Mouse (Mus musculus): ENCODE data around the gene Dock10. TPM values are rescaled to one million over a fixed set of nuclear protein-coding genes. Genes with fewer than 3 reads are reported as not detected.
A peak's percentile ranks its signal among the peaks of the same experiment; 100 is the strongest.
"Not testable (repeated sequence)": the region's sequence is repeated elsewhere in the genome, so short reads cannot be mapped to it uniquely, and the experiment has no call there.

Dock10 gene
- polyA plus RNA-seq, 1 experiment from 2014 or later, result 3.2 TPM

- H3K27me3 ChIP-seq (replicated peaks; ENCODE audit: control insufficient read depth, insufficient read depth, low read length), result no peaks in the 10 kb centered on the region
- peak overlapping the region; percentile 69 for H3K4me3 ChIP-seq (replicated peaks; ENCODE audit: low read length)
- H3K9me3 ChIP-seq (ENCODE audit: control insufficient read depth, low read length), result peaks cover 3% of the 10 kb centered on the region; the same call in 1 of the 2 replicates
- H3K36me3 ChIP-seq (ENCODE audit: control insufficient read depth, insufficient read depth), result no peaks in the 10 kb centered on the region
- peaks cover 15% of the 10 kb centered on the region for H3K4me1 ChIP-seq (replicated peaks; ENCODE audit: control insufficient read depth, insufficient read depth, low read length)
- H3K4me2 ChIP-seq (ENCODE audit: low read length), result peak overlapping the region; percentile 98
- peak; percentile 29 for ATAC-seq
- no peak overlapping the region for H3K27ac ChIP-seq (ENCODE audit: low read length)
- H3K9ac ChIP-seq (replicated peaks; ENCODE audit: low read depth, low read length), result peak overlapping the region; percentile 64; the same call in 1 of the 2 replicates
- 0% methylated on average over 6 of the region's 6 CpGs for WGBS
Observed at GRCm38 (mm10) chr1:80757650-80757976, 714 bp downstream of the Dock10 start.

- ATAC-seq, result peak; percentile 52
- peak overlapping the region; percentile 69 for H3K4me3 ChIP-seq (replicated peaks; ENCODE audit: low read length)
Observed at GRCm38 (mm10) chr1:80756824-80757649, 1.3 kb downstream of the Dock10 start.

GRCm38 (mm10) chr1:80756060-80756439 is 2.3 kb downstream of the Dock10 start:
- WGBS, result 58% methylated on average over 2 of the region's 2 CpGs
- Histone ChIP-seq H3K9ac (replicated peaks; ENCODE audit: low read depth, low read length) (no peak overlapping the region), H3K4me1 (replicated peaks; ENCODE audit: control insufficient read depth, insufficient read depth, low read length) (peaks cover 15% of the 10 kb centered on the region), H3K4me2 (ENCODE audit: low read length) (no peak overlapping the region), H3K4me3 (replicated peaks; ENCODE audit: low read length) (no peak overlapping the region), H3K36me3 (ENCODE audit: control insufficient read depth, insufficient read depth) (no peaks in the 10 kb centered on the region), H3K27ac (ENCODE audit: low read length) (no peak overlapping the region), H3K9me3 (ENCODE audit: control insufficient read depth, low read length) (peaks cover 3% of the 10 kb centered on the region; the same call in 1 of the 2 replicates), H3K27me3 (replicated peaks; ENCODE audit: control insufficient read depth, insufficient read depth, low read length) (no peaks in the 10 kb centered on the region)
- no peak for ATAC-seq

More at GRCm38 (mm10) chr1:80756824-80757649, 1.3 kb downstream of the Dock10 start:
- H3K9me3 ChIP-seq (ENCODE audit: control insufficient read depth, low read length), result peaks cover 3% of the 10 kb centered on the region; the same call in 1 of the 2 replicates
- H3K9ac ChIP-seq (replicated peaks; ENCODE audit: low read depth, low read length), result no peak overlapping the region
- H3K27ac ChIP-seq (ENCODE audit: low read length), result no peak overlapping the region
- no peaks in the 10 kb centered on the region for H3K27me3 ChIP-seq (replicated peaks; ENCODE audit: control insufficient read depth, insufficient read depth, low read length)
- WGBS, result 8% methylated on average over 14 of the region's 14 CpGs
- H3K36me3 ChIP-seq (ENCODE audit: control insufficient read depth, insufficient read depth), result no peaks in the 10 kb centered on the region
- peaks cover 15% of the 10 kb centered on the region for H3K4me1 ChIP-seq (replicated peaks; ENCODE audit: control insufficient read depth, insufficient read depth, low read length)
- H3K4me2 ChIP-seq (ENCODE audit: low read length), result peak overlapping the region; percentile 98

DNA sequence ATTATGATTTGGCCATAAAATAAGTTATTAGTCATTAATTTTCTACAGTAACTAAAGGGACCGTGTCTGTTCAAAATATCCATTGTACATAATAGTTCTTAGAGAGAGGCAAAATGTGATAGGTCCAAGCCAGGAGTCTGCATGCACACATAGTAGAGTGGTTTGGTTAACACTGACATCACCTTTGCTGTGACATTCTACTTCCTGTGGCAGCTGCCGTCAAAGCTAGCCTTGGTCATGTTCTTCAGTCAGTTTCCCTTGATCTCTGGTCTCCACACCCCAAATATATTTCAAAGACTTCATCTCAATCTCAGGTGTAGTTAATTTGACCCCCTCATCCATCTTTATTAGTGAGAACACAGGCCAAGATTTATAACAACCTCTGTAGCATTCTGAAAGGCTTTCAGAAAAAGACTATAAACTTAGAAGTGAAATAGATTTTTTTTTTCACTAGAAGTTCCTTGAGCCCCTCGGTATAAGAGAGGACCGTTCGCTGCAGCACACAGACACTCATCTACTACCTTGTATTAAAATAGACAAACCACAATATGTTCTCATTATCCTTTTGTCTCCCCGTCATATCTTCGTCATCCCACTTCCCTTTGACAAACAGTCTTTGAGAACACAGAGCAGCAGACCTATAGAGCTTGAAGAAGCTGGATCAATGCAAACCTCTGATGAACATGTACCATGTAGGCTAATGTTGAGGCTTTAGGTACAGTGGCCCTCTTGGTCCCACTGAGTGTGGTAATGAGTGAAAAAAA is 2.8 kb downstream of the Dock10 start:
- Histone ChIP-seq H3K9me3 (ENCODE audit: control insufficient read depth, low read length) (peaks cover 3% of the 10 kb centered on the region; the same call in 1 of the 2 replicates), H3K4me1 (replicated peaks; ENCODE audit: control insufficient read depth, insufficient read depth, low read length) (peaks cover 15% of the 10 kb centered on the region), H3K4me3 (replicated peaks; ENCODE audit: low read length) (no peak overlapping the region), H3K27me3 (replicated peaks; ENCODE audit: control insufficient read depth, insufficient read depth, low read length) (no peaks in the 10 kb centered on the region), H3K9ac (replicated peaks; ENCODE audit: low read depth, low read length) (no peak overlapping the region), H3K4me2 (ENCODE audit: low read length) (no peak overlapping the region), H3K36me3 (ENCODE audit: control insufficient read depth, insufficient read depth) (no peaks in the 10 kb centered on the region), H3K27ac (ENCODE audit: low read length) (no peak overlapping the region)
- ATAC-seq, result no peak
- WGBS, result 89% methylated on average over 7 of the region's 7 CpGs

DNA sequence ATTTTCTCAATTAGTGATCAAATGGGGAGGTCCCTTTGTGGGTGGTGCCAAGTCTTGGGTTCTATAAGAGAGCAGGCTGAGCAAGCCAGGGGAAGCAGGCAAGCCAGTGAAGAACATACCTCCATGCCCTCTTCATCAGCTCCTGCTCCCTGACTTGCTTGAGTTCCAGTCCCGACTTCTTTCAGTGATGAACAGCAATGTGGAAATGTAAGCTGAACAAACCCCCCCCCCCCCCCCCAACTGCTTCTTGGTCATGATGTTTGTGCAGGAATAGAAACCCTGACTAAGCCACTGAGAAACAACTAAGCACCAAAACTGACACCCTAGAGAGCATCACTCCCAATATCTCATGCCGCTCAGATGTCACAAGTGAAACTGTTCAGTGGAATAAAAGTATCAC is 9.2 kb downstream of the Dock10 start:
- H3K4me2 ChIP-seq (ENCODE audit: low read length); ATAC-seq: not testable (repeated sequence)
- 96% methylated on average over 2 of the region's 2 CpGs for WGBS

DNA sequence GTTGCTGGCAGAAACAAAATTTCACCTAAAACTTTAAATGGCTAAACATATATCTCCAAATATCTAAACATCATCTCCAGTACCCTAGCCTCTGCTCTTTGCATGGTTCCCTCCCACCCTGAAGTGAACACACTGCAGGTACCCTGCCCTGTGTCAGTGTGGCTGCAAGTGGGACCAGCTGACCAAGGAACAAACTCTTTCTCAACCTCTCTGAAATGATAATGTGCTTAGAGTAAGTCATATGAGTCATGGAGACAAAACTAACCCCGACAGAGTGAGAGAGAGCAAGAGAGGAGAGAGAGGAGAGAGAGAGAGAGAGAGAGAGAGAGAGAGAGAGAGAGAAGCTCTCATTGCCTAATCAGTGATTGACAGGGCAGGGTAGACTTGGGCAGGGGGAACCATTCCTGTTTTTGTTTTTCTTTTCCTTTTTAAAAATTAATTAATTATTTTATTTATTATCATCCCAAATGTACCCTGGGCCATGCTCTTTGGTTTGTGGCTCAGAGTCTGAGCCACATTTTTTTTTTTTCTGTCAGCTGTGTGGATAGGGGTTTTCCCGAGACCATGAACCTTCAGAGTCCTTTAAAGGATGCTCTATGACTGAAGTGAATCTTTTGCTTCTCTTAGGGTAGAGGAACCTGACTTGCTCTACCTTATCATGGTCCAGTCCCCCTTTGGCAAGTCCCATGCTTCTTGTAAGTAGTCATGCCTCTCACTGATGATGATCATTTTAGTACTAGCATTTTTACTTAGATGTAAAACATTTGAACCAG is 11.4 kb downstream of the Dock10 start:
- no peaks in the 10 kb centered on the region for H3K36me3 ChIP-seq (ENCODE audit: control insufficient read depth, insufficient read depth)
- no peaks in the 10 kb centered on the region for H3K9me3 ChIP-seq (ENCODE audit: control insufficient read depth, low read length)
- no peak for ATAC-seq
- H3K27me3 ChIP-seq (replicated peaks; ENCODE audit: control insufficient read depth, insufficient read depth, low read length), result no peaks in the 10 kb centered on the region
- no peak overlapping the region for H3K27ac ChIP-seq (ENCODE audit: low read length)
- 73% methylated on average over 2 of the region's 2 CpGs for WGBS
- no peak overlapping the region for H3K4me2 ChIP-seq (ENCODE audit: low read length)
- H3K9ac ChIP-seq (replicated peaks; ENCODE audit: low read depth, low read length), result no peak overlapping the region
- no peak overlapping the region for H3K4me3 ChIP-seq (replicated peaks; ENCODE audit: low read length)
- H3K4me1 ChIP-seq (replicated peaks; ENCODE audit: control insufficient read depth, insufficient read depth, low read length), result no peaks in the 10 kb centered on the region

More for the DNA sequence above, 9.2 kb downstream of the Dock10 start:
- H3K36me3 ChIP-seq (ENCODE audit: control insufficient read depth, insufficient read depth); H3K4me1 ChIP-seq (replicated peaks; ENCODE audit: control insufficient read depth, insufficient read depth, low read length); H3K9ac ChIP-seq (replicated peaks; ENCODE audit: low read depth, low read length); H3K27ac ChIP-seq (ENCODE audit: low read length); H3K9me3 ChIP-seq (ENCODE audit: control insufficient read depth, low read length); H3K4me3 ChIP-seq (replicated peaks; ENCODE audit: low read length); H3K27me3 ChIP-seq (replicated peaks; ENCODE audit: control insufficient read depth, insufficient read depth, low read length): not testable (repeated sequence)

DNA sequence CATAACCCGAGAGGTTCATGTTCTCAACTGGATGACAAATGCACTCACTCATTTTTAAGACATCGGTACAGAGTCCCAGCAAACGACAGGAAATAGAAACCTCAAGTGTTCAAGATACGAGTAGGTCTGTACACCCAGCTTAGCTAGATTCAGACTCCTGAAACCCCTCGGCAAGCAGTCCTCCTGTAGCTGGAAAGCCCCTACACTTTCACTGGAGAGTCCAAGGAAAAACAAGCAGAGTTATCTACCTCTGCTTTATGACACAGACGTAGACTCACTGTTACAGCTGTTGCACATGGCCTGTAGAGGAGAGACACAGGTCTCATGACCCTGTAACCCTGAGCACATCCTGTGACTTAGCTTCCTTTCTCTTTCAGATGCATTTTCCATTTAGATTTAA is 12.1 kb downstream of the Dock10 start:
- H3K4me2 ChIP-seq (ENCODE audit: low read length), result no peak overlapping the region
- H3K27ac ChIP-seq (ENCODE audit: low read length), result no peak overlapping the region
- 91% methylated on average over 6 of the region's 6 CpGs for WGBS
- ATAC-seq, result no peak
- no peaks in the 10 kb centered on the region for H3K9me3 ChIP-seq (ENCODE audit: control insufficient read depth, low read length)
- no peaks in the 10 kb centered on the region for H3K27me3 ChIP-seq (replicated peaks; ENCODE audit: control insufficient read depth, insufficient read depth, low read length)
- no peaks in the 10 kb centered on the region for H3K36me3 ChIP-seq (ENCODE audit: control insufficient read depth, insufficient read depth)
- H3K4me1 ChIP-seq (replicated peaks; ENCODE audit: control insufficient read depth, insufficient read depth, low read length), result no peaks in the 10 kb centered on the region
- no peak overlapping the region for H3K4me3 ChIP-seq (replicated peaks; ENCODE audit: low read length)
- H3K9ac ChIP-seq (replicated peaks; ENCODE audit: low read depth, low read length), result no peak overlapping the region

GRCm38 (mm10) chr1:80739472-80739871 is 18.9 kb downstream of the Dock10 start:
- Histone ChIP-seq H3K27ac (ENCODE audit: low read length) (no peak overlapping the region), H3K36me3 (ENCODE audit: control insufficient read depth, insufficient read depth) (no peaks in the 10 kb centered on the region), H3K4me1 (replicated peaks; ENCODE audit: control insufficient read depth, insufficient read depth, low read length) (no peaks in the 10 kb centered on the region), H3K4me2 (ENCODE audit: low read length) (no peak overlapping the region), H3K9ac (replicated peaks; ENCODE audit: low read depth, low read length) (no peak overlapping the region), H3K9me3 (ENCODE audit: control insufficient read depth, low read length) (no peaks in the 10 kb centered on the region), H3K27me3 (replicated peaks; ENCODE audit: control insufficient read depth, insufficient read depth, low read length) (no peaks in the 10 kb centered on the region), H3K4me3 (replicated peaks; ENCODE audit: low read length) (no peak overlapping the region)
- no peak for ATAC-seq
- WGBS, result 9% methylated on average over 1 of the region's 1 CpGs
